Mouse (Mus musculus): ENCODE results near the gene Rnf103.

GRCm38 (mm10) chr6:71530176-71530575 lies 36.5 kb downstream of the Rnf103 start:
- no peak for TF ChIP-seq CTCF (IDR thresholded peaks at IDR 0.05; ENCODE audit: borderline replicate concordance, control insufficient read depth, extremely low read depth, insufficient read depth, low read length, poor library complexity)
- no peak for TF ChIP-seq POLR2A (IDR thresholded peaks at IDR 0.05; ENCODE audit: control insufficient read depth, extremely low read depth, insufficient read depth, low read length, poor library complexity)

Data from thymus, adult 2 months (tissue).